Mouse (Mus musculus) hindbrain, embryonic 14.5 days (tissue): Measurements from ENCODE around the gene Pdhx. TPM values are rescaled to one million over a fixed set of nuclear protein-coding genes. Genes with fewer than 3 reads are reported as not detected.

Experiments
- ATAC-seq: fragments of 200-750 bp; cut with Nextera tagmentation; 2 replicates; pipeline ENCODE4 v1.8.0; 2017; ENCODE audit warnings: moderate number of reproducible peaks, mild to moderate bottlenecking, moderate TSS enrichment, moderate library complexity; ENCODE audit not compliant: low FRiP score
- DNase-seq: peaks from one replicate; pipeline ENCODE4 v3.0.0-alpha.2; 2015; ENCODE audit warnings: low spot score
- H3K27ac ChIP-seq: fragments of 300-500 bp; sonication (generic); 2 replicates; pipeline ENCODE4 v1.5.1; 2014; ENCODE audit warnings: mild to moderate bottlenecking, moderate library complexity
- H3K27me3 ChIP-seq: fragments of 300-500 bp; sonication (generic); 2 replicates; pipeline ENCODE4 v1.6.1; 2014; ENCODE audit warnings: mild to moderate bottlenecking, low read length, mixed read lengths; ENCODE audit not compliant: control insufficient read depth, insufficient read depth
- H3K36me3 ChIP-seq: fragments of 300-500 bp; sonication (generic); replicated peaks from 2 replicates; pipeline ENCODE4 v1.6.1; 2014; ENCODE audit not compliant: control insufficient read depth, insufficient read depth
- H3K4me1 ChIP-seq: fragments of 300-500 bp; sonication (generic); replicated peaks from 2 replicates; pipeline ENCODE4 v1.6.1; 2014; ENCODE audit warnings: antibody characterized with exemption, low read length, mixed read lengths; ENCODE audit not compliant: control insufficient read depth, insufficient read depth
- H3K4me2 ChIP-seq: fragments of 300-500 bp; sonication (generic); replicated peaks from 2 replicates; pipeline ENCODE4 v1.6.1; 2014; ENCODE audit warnings: mild to moderate bottlenecking, moderate library complexity
- H3K4me3 ChIP-seq: fragments of 300-500 bp; sonication (generic); replicated peaks from 2 replicates; pipeline ENCODE4 v1.5.1; 2014; ENCODE audit warnings: mild to moderate bottlenecking, low read length
- H3K9ac ChIP-seq: fragments of 300-500 bp; sonication (generic); 2 replicates; pipeline ENCODE4 v1.6.1; 2014
- H3K9me3 ChIP-seq: fragments of 300-500 bp; sonication (generic); 2 replicates; pipeline ENCODE4 v1.6.1; 2016; ENCODE audit warnings: low read length; ENCODE audit not compliant: control insufficient read depth
- WGBS: fragments of 180-500 bp; shearing (Covaris S2); extraction: QIAGEN DNeasy Blood & Tissue Kit; methylation state at CpG from one replicate; pipeline ENCODE4 v1.1.7; 2014; 5-methylcytosine and 5-hydroxymethylcytosine counted together
- polyA plus RNA-seq: library from polyadenylated mRNA; unstranded; fragments of >200 nt; fragmentation: Nextera tagmentation; extraction: Ambion mirVana; gene quantifications from 2 replicates; pipeline ENCODE4 v1.2.1, GENCODE M21; 2014

Gene Pdhx
- polyA plus RNA-seq, 1 experiment from 2014 or later, result 62.8 TPM

GRCm38 (mm10) chr2:102972575-102972974 lies 100.7 kb downstream of the Pdhx start:
- H3K9ac ChIP-seq, result no peak overlapping the region
- H3K4me3 ChIP-seq, result no peak overlapping the region
- no peak for ATAC-seq
- 55% methylated on average over 5 of the region's 5 CpGs for WGBS
- H3K9me3 ChIP-seq, result no peaks in the 10 kb centered on the region
- no peak overlapping the region for H3K27ac ChIP-seq
- DNase-seq, result no peak
- no peak overlapping the region for H3K4me2 ChIP-seq
- H3K36me3 ChIP-seq, result no peaks in the 10 kb centered on the region
- no peaks in the 10 kb centered on the region for H3K27me3 ChIP-seq
- H3K4me1 ChIP-seq, result no peaks in the 10 kb centered on the region

GRCm38 (mm10) chr2:102971951-102972350 lies 101.4 kb downstream of the Pdhx start:
- no peak overlapping the region for H3K4me2 ChIP-seq
- H3K4me3 ChIP-seq, result no peak overlapping the region
- no peak for DNase-seq
- no peak overlapping the region for H3K27ac ChIP-seq
- no peak overlapping the region for H3K9ac ChIP-seq
- 0 out of 2 replicates have a peak, but pooled peaks cover 4% of the 10 kb centered on the region for H3K9me3 ChIP-seq
- H3K27me3 ChIP-seq, result no peaks in the 10 kb centered on the region
- no peaks in the 10 kb centered on the region for H3K36me3 ChIP-seq
- no peaks in the 10 kb centered on the region for H3K4me1 ChIP-seq
- ATAC-seq, result no peak

Other genes with a start within 250 kb of the Pdhx start
- 4.7 and 5.2 TPM in 2 replicates for gene Cd44, start 171.8 kb downstream of the Pdhx start, polyA plus RNA-seq
- gene Apip, start 162 bp upstream of the Pdhx start, polyA plus RNA-seq, result 51.3 and 54.8 TPM in 2 replicates
- 0.20 TPM in 1 of 2 replicates, not detected in the other for gene Ehf, start 229.8 kb upstream of the Pdhx start, polyA plus RNA-seq